Mouse (Mus musculus) gastrocnemius, adult 8-10 months (tissue): ENCODE results near the gene Olfr347. TPM values are rescaled to one million over a fixed set of nuclear protein-coding genes. Genes with fewer than 3 reads are reported as not detected.

Experiments
- DNase-seq, 2 experiments: peaks; one replicate each; pipeline ENCODE4 v3.0.0; 2022; ENCODE audit warnings: low spot score in 2 of 2
- total RNA-seq, 4 experiments: library from RNA; stranded (reverse); gene quantifications; 2 replicates each; pipeline ENCODE4 v1.2.4; 2022

The Olfr347 gene
- total RNA-seq, result not detected

GRCm38 (mm10) chr2:36731602-36732001 lies at the start of gene Olfr347:
Gene Olfr347, plus strand, starts transcription at chr2:36731902.
- no peak for DNase-seq

- DNase-seq, result no peak
Measured at GRCm38 (mm10) chr2:36685488-36685887, 46.2 kb upstream of the Olfr347 start, which contains the start of gene Olfr346. Gene Olfr346, plus strand, starts transcription at chr2:36685788.

DNA sequence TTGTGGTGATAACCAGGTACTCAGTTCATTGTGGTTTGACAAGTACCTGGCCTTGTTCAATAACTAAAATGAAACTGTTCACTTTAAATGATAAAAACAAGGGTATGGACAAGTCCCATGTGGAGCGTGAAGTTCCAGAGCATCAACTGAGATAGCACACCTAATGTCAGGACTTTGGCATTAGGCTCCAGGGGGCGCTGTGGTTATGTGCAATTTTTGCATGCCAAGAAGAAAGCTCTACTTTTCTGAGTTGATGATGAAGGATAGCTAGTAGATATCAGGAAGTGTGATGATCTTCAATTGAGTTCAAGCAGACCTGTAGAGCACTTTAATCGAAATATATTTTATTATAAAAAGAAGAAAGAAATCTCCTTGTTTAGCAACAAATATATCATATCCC lies 4.5 kb downstream of the Olfr347 start:
- no peak for DNase-seq

DNA sequence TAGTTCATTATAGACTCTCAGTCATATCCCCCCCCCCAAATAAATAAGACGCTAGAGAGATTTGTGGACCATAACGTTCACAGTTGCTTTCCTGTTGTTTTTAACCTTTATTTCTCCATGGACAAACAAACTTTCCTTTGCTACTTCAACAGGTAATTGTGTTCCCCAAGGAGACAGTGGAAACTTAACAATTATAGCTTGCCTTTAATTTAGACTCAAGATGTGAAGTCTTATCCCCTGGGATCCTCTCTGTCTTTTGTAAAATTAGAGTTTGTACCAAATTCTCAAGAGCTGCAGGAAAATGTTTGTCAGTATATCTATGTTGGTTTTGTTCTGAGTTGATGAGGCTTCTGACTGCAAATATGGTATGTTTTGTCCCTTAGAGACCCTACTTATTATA lies 52.3 kb downstream of the Olfr347 start, which contains the start of gene Olfr348:
Gene Olfr348, plus strand, starts transcription at position 301 of the 400 bp plus-strand sequence.
- DNase-seq, result no peak

Other genes starting within 250 kb of the Olfr347 start
- gene Olfr341, start 249.4 kb upstream of the Olfr347 start, total RNA-seq, result not detected
- gene Olfr342, start 206.9 kb upstream of the Olfr347 start, total RNA-seq, result not detected
- not detected for gene Olfr344, start 165.2 kb upstream of the Olfr347 start, total RNA-seq
- gene Olfr345, start 91.9 kb upstream of the Olfr347 start, total RNA-seq, result not detected
- not detected for gene Olfr346, start 46.1 kb upstream of the Olfr347 start, total RNA-seq
- gene Olfr348, start 52.4 kb downstream of the Olfr347 start, total RNA-seq, result not detected
- gene Olfr50, start 58.6 kb downstream of the Olfr347 start, total RNA-seq, result not detected
- gene Olfr3, start 85.1 kb downstream of the Olfr347 start, total RNA-seq, result not detected
- not detected for gene Olfr350, start 114.4 kb downstream of the Olfr347 start, total RNA-seq
- gene Olfr351, start 130.8 kb downstream of the Olfr347 start, total RNA-seq, result not detected
- not detected for gene Olfr352, start 136.6 kb downstream of the Olfr347 start, total RNA-seq
- gene Olfr353, start 161.0 kb downstream of the Olfr347 start, total RNA-seq, result not detected
- not detected for gene Olfr354, start 173.8 kb downstream of the Olfr347 start, total RNA-seq
- not detected for gene Olfr355, start 197.0 kb downstream of the Olfr347 start, total RNA-seq
- gene Olfr356, start 205.2 kb downstream of the Olfr347 start, total RNA-seq, result not detected